Mouse (Mus musculus): ENCODE data around the gene Cckbr.

- no peak for TF ChIP-seq CTCF (IDR thresholded peaks at IDR 0.05; ENCODE audit: extremely low read depth, insufficient read depth, low read length)
- no peak for TF ChIP-seq POLR2A (IDR thresholded peaks at IDR 0.05; ENCODE audit: extremely low read depth, insufficient read depth, low read length)
Measured at GRCm38 (mm10) chr7:105395131-105395820, 30.3 kb upstream of the Cckbr start.
